Mouse (Mus musculus): ENCODE measurements around the gene Igf2bp1. TPM values are rescaled to one million over a fixed set of nuclear protein-coding genes. Genes with fewer than 3 reads are reported as not detected.

Gene Igf2bp1
- polyA plus RNA-seq, 1 experiment from 2014 or later: 10.8 TPM

DNA sequence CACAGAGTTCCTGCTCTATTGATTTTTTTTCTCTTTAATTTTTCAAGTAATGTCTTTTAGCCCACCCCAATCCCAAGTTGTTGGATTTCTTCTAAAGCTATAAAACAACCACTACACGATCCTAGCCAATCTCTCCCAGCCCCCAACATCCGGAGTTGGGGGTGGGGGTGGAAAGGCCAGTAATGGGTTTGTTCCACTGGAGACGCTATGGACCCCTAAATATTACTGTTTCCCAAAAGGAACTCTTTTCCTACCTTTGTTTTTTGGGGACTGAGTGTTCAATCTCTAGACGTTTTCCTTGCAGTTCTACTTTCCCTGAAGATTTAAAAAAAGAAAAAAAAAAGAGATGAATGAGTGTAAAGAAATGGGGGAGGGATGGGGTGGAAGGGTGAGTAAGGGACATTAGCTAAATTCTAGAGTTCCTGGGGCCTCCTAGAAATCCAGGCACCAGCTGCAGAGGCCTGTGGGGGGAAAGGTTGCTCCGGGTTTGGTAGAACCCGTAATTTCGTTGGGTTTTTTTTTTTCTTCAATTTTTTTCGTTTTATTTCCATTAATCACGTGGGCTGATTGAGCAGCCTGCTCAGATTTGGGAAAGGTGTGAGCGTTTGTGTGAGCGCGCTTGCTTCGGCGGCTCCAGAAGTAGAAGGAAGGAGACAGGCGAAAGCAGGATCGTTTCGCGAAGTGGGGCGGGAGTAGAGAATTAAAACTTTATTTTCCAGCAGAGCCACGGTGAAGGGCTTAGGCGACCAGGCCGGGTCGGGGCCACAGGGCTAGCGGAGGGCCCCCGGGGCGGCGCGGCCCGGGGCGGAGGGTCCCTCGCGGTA, 1.6 kb downstream of the Igf2bp1 start:
- Histone ChIP-seq H3K36me3 (ENCODE audit: control insufficient read depth, insufficient read depth) (no peaks in the 10 kb centered on the region), H3K4me3 (ENCODE audit: low read depth, low read length) (peak overlapping the region; percentile 72), H3K27me3 (ENCODE audit: control insufficient read depth, insufficient read depth, low read depth, low read length) (peaks cover 46% of the 10 kb centered on the region), H3K27ac (ENCODE audit: low read length) (peak overlapping the region; percentile 56), H3K4me2 (ENCODE audit: low read depth, low read length) (peak overlapping the region; percentile 93), H3K4me1 (ENCODE audit: control insufficient read depth, low read depth, low read length) (peaks cover 26% of the 10 kb centered on the region), H3K9ac (ENCODE audit: low read depth, low read length) (peak overlapping the region; percentile 69), H3K9me3 (replicated peaks; ENCODE audit: control insufficient read depth, low read length) (no peaks in the 10 kb centered on the region)
- ATAC-seq (ENCODE audit: low read depth): peak; percentile 15; the same call in 1 of the 2 replicates
- 1% methylated on average over 29 of the region's 32 CpGs for WGBS (ENCODE audit: insufficient replicate concordance)

DNA sequence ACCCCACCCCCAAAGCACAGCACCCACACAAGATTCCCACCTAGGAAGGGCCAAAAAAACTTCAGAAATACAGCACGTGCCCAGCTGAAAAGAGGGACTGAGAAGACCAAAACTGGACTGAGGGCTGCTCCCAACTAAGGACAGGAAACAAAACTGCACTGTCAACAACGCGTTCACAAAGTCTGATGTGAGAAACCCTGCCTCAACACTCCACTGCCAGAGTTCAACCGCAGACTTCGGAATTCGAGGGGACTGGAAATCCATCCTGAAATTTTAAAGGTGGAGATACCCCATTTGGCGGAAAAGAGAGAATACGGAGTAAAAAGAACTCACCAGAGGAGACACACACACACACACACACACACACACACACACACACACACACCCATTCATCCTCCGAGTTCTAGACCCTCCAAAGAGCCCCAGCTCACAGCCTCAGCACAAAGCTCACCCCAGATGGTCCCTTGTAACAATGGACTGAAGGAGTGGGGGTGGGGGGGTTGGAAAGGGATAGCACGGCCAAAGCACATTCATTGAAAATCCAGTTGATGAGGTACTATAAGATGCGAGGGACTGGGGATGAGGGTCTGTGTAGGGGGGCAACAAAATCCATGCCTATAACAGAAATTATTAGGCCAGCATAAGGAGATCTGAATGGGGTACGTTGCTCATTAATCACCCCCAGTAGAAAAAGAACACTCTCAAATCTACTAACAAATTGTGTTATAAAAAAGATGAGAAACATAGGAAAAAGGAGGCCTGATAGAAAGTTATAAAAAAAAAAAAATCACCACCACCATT, 2.4 kb downstream of the Igf2bp1 start:
- H3K4me2 ChIP-seq (ENCODE audit: low read depth, low read length): peak overlapping the region; percentile 93
- H3K9ac ChIP-seq (ENCODE audit: low read depth, low read length): peak overlapping the region; percentile 16; the same call in 1 of the 2 replicates
- no peaks in the 10 kb centered on the region for H3K36me3 ChIP-seq (ENCODE audit: control insufficient read depth, insufficient read depth)
- peaks cover 41% of the 10 kb centered on the region for H3K27me3 ChIP-seq (ENCODE audit: control insufficient read depth, insufficient read depth, low read depth, low read length)
- H3K27ac ChIP-seq (ENCODE audit: low read length): no peak overlapping the region
- no peaks in the 10 kb centered on the region for H3K9me3 ChIP-seq (replicated peaks; ENCODE audit: control insufficient read depth, low read length)
- H3K4me3 ChIP-seq (ENCODE audit: low read depth, low read length): peak overlapping the region; percentile 12; the same call in 1 of the 2 replicates
- WGBS (ENCODE audit: insufficient replicate concordance): 16% methylated on average over 12 of the region's 12 CpGs
- ATAC-seq (ENCODE audit: low read depth): no peak
- peaks cover 26% of the 10 kb centered on the region for H3K4me1 ChIP-seq (ENCODE audit: control insufficient read depth, low read depth, low read length)

DNA sequence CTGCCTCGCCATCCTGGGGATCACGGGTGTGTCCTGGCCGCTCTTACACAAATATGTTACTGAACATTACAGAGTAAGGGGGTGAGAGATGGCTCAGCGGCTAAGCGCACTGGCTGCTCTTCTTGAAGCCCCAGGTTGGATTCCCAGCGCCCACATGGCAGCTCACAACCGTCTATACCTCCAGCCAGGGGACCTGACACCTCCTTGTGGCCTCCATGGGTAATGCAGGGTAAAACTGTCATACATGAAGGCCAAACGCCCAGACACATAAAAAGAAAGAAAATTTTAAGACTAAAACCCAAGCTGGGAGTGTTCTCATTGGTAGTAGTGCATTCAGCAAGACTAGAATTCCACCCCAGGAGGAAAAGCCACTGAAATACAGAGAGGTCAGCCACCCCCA, 11.6 kb downstream of the Igf2bp1 start:
- peaks cover 19% of the 10 kb centered on the region for H3K4me1 ChIP-seq (ENCODE audit: control insufficient read depth, low read depth, low read length)
- H3K4me3 ChIP-seq (ENCODE audit: low read depth, low read length): no peak overlapping the region
- no peak overlapping the region for H3K4me2 ChIP-seq (ENCODE audit: low read depth, low read length)
- no peak for ATAC-seq (ENCODE audit: low read depth)
- no peak overlapping the region for H3K9ac ChIP-seq (ENCODE audit: low read depth, low read length)
- H3K9me3 ChIP-seq (replicated peaks; ENCODE audit: control insufficient read depth, low read length): no peaks in the 10 kb centered on the region
- no peaks in the 10 kb centered on the region for H3K27me3 ChIP-seq (ENCODE audit: control insufficient read depth, insufficient read depth, low read depth, low read length)
- no peak overlapping the region for H3K27ac ChIP-seq (ENCODE audit: low read length)
- H3K36me3 ChIP-seq (ENCODE audit: control insufficient read depth, insufficient read depth): no peaks in the 10 kb centered on the region; the same call in 1 of the 2 replicates
- 82% methylated on average over 8 of the region's 8 CpGs for WGBS (ENCODE audit: insufficient replicate concordance)

DNA sequence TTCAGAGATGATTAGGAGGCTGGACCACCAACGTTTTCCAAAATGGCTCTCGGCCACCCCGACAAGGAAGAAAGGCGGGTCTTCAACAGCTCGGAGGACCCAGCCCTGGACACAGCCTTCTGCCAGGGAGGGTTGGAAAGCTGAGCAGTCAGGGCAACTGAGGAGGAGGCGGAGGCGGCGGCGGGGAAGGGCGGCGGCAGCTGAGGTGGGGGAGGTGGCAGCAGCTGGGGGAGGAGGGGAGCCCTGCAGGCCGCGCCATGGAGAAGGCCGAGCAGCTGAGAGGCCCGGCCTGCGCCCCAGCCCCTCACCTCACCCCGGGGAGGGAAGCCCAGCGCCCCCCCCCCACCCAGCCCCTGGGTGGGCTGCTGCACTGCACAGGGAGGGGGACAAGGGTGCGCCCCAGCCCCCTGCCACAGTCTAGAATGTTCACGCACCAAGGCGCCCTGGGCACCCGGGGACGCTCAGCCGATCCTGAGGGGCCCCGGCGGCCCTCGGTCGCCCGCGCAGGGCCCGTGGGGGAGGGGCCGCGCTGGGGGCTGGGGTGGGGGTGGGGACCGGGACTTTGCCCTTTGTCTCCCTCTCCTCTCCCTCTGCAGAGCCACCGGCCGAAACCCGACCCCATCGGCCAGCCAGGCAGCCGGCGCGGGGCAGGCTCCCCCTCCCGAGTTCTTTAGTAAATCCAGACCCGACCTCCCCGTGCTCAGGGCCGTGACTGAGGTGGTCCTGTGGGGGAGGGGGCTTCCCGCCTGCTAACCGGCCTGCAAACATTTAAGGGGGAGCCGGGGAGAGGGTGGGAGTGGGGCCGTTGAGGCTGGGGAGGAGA, 14.6 kb downstream of the Igf2bp1 start:
- peak; percentile 74 for ATAC-seq (ENCODE audit: low read depth)
- Histone ChIP-seq H3K36me3 (ENCODE audit: control insufficient read depth, insufficient read depth) (no peaks in the 10 kb centered on the region), H3K9ac (ENCODE audit: low read depth, low read length) (peak overlapping the region; percentile 59), H3K4me1 (ENCODE audit: control insufficient read depth, low read depth, low read length) (peaks cover 32% of the 10 kb centered on the region), H3K27ac (ENCODE audit: low read length) (peak overlapping the region; percentile 65), H3K4me2 (ENCODE audit: low read depth, low read length) (peak overlapping the region; percentile 66), H3K9me3 (replicated peaks; ENCODE audit: control insufficient read depth, low read length) (no peaks in the 10 kb centered on the region), H3K27me3 (ENCODE audit: control insufficient read depth, insufficient read depth, low read depth, low read length) (no peaks in the 10 kb centered on the region), H3K4me3 (ENCODE audit: low read depth, low read length) (peak overlapping the region; percentile 49)
- 33% methylated on average over 38 of the region's 49 CpGs for WGBS (ENCODE audit: insufficient replicate concordance)

DNA sequence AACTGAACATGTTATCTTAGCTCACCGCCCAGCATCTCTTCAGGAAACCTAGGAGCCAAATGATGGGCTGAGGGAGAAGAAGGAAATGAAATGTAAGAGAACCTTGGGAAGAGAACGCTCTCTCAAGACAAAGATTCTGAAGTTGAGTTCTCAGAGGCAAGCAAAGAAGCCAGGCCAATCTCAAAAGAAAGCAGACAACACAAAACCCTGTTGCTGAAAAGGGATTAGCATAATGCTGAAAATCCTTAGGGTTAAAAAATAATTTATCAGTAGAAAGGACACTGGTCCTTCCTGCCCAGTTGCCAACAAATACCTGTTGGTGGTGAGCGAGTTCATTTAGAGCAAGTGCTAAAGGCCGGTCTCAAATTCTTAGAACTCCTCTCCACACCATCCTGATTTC, 15.3 kb downstream of the Igf2bp1 start:
- H3K4me1 ChIP-seq (ENCODE audit: control insufficient read depth, low read depth, low read length): peaks cover 32% of the 10 kb centered on the region
- peak overlapping the region; percentile 66 for H3K4me2 ChIP-seq (ENCODE audit: low read depth, low read length)
- no peak overlapping the region; the same call in 1 of the 2 replicates for H3K4me3 ChIP-seq (ENCODE audit: low read depth, low read length)
- no peak overlapping the region for H3K9ac ChIP-seq (ENCODE audit: low read depth, low read length)
- no peak for ATAC-seq (ENCODE audit: low read depth)
- H3K27ac ChIP-seq (ENCODE audit: low read length): peak overlapping the region; percentile 65
- H3K27me3 ChIP-seq (ENCODE audit: control insufficient read depth, insufficient read depth, low read depth, low read length): no peaks in the 10 kb centered on the region
- H3K36me3 ChIP-seq (ENCODE audit: control insufficient read depth, insufficient read depth): no peaks in the 10 kb centered on the region
- 77% methylated on average over 4 of the region's 4 CpGs for WGBS (ENCODE audit: insufficient replicate concordance)
- no peaks in the 10 kb centered on the region for H3K9me3 ChIP-seq (replicated peaks; ENCODE audit: control insufficient read depth, low read length)

DNA sequence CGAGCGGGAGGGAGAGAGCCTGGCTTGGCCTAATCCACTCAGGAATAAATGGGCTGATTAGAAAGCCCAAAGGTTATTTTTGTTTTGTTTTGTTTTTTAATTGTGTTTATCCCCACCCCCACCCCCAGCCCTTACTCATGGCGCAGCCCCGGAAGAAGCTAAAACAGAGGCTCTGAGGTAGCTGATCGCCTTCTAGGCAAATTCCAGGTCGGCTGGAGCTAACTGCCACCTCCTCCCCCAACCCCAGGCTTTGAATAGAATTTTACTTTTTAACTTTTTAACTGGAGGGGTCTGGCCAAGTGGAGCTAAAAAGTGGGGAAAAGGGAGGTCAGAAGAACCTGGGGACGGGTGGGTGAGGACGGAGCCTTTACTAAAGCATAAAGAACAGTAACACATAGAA, 15.9 kb downstream of the Igf2bp1 start:
- H3K9ac ChIP-seq (ENCODE audit: low read depth, low read length): no peak overlapping the region
- H3K4me2 ChIP-seq (ENCODE audit: low read depth, low read length): no peak overlapping the region
- 74% methylated on average over 8 of the region's 8 CpGs for WGBS (ENCODE audit: insufficient replicate concordance)
- no peak overlapping the region for H3K27ac ChIP-seq (ENCODE audit: low read length)
- ATAC-seq (ENCODE audit: low read depth): no peak
- H3K4me1 ChIP-seq (ENCODE audit: control insufficient read depth, low read depth, low read length): peaks cover 32% of the 10 kb centered on the region
- H3K4me3 ChIP-seq (ENCODE audit: low read depth, low read length): no peak overlapping the region
- H3K9me3 ChIP-seq (replicated peaks; ENCODE audit: control insufficient read depth, low read length): no peaks in the 10 kb centered on the region
- no peaks in the 10 kb centered on the region for H3K27me3 ChIP-seq (ENCODE audit: control insufficient read depth, insufficient read depth, low read depth, low read length)
- no peaks in the 10 kb centered on the region for H3K36me3 ChIP-seq (ENCODE audit: control insufficient read depth, insufficient read depth)

DNA sequence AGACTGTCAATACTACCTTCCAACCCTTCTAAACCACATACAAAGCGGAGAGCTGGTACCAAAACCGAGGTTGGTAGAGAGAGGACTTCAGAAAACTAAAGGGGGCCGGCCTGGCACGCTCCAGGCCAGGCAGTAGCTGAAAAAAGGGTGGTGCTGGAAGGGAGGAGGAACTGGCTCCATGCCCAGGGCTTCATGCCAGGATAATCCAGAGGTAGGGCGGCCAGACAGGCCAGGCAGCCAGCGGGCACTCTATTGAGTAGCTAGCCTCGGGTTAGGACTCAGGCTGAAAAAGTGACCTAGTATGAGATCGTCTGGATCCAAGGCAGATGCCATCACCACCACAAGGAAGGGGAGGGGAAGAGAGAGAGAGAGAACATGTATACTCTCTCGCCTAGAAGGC, 17.2 kb downstream of the Igf2bp1 start:
- 40% methylated on average over 9 of the region's 9 CpGs for WGBS (ENCODE audit: insufficient replicate concordance)
- Histone ChIP-seq H3K4me1 (ENCODE audit: control insufficient read depth, low read depth, low read length) (peaks cover 32% of the 10 kb centered on the region), H3K27me3 (ENCODE audit: control insufficient read depth, insufficient read depth, low read depth, low read length) (no peaks in the 10 kb centered on the region), H3K9me3 (replicated peaks; ENCODE audit: control insufficient read depth, low read length) (no peaks in the 10 kb centered on the region), H3K27ac (ENCODE audit: low read length) (peak overlapping the region; percentile 22; the same call in 1 of the 2 replicates), H3K36me3 (ENCODE audit: control insufficient read depth, insufficient read depth) (no peaks in the 10 kb centered on the region), H3K9ac (ENCODE audit: low read depth, low read length) (no peak overlapping the region; the same call in 1 of the 2 replicates), H3K4me2 (ENCODE audit: low read depth, low read length) (0 out of 2 replicates have a peak overlapping the region, but pooled peaks have one; percentile 13), H3K4me3 (ENCODE audit: low read depth, low read length) (no peak overlapping the region)
- ATAC-seq (ENCODE audit: low read depth): 0 out of 2 replicates have a peak, but pooled peaks have one; percentile 31

DNA sequence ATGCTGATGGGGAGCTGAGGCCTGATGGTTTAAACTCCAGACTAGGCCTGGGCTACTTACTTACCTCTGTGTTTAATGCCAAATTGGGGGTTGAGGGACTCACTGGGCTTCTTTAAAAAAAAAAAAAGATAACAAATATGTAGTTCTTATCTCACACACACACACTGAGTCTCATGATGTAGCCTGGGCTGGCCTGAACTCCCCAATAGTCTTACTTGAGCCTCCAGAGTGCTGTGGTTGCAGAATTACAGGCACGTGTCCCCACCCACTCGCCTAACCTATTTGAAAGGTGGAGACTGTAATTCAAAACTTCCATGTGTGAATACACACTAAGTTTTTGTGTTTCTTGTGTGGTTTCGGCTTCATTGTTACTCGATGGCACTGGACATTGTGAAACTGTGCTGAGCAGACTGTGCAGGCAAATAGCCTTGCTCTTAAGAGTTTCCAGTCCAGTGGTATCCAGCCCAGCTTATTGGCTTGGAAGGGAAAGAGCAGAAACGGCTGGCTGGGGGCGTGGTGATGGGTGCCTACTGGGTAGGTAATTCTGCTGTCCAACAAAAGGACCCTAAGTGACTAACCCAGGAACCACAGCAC, 17.8 kb downstream of the Igf2bp1 start:
- peak overlapping the region; percentile 22; the same call in 1 of the 2 replicates for H3K27ac ChIP-seq (ENCODE audit: low read length)
- ATAC-seq (ENCODE audit: low read depth): peak; percentile 60
- 39% methylated on average over 6 of the region's 6 CpGs for WGBS (ENCODE audit: insufficient replicate concordance)
- H3K9me3 ChIP-seq (replicated peaks; ENCODE audit: control insufficient read depth, low read length): no peaks in the 10 kb centered on the region
- no peaks in the 10 kb centered on the region for H3K27me3 ChIP-seq (ENCODE audit: control insufficient read depth, insufficient read depth, low read depth, low read length)
- no peak overlapping the region for H3K4me3 ChIP-seq (ENCODE audit: low read depth, low read length)
- H3K4me2 ChIP-seq (ENCODE audit: low read depth, low read length): peak overlapping the region; percentile 13
- H3K4me1 ChIP-seq (ENCODE audit: control insufficient read depth, low read depth, low read length): peaks cover 30% of the 10 kb centered on the region
- H3K9ac ChIP-seq (ENCODE audit: low read depth, low read length): peak overlapping the region; percentile 15
- no peaks in the 10 kb centered on the region for H3K36me3 ChIP-seq (ENCODE audit: control insufficient read depth, insufficient read depth)

Data from liver, embryonic 16.5 days (tissue).